Mouse (Mus musculus) Patski (cell line): ENCODE measurements around the gene Gba2. TPM values are rescaled to one million over a fixed set of nuclear protein-coding genes. Genes with fewer than 3 reads are reported as not detected.

ENCODE experiments used
- ATAC-seq: fragments of 100-300 bp; one replicate; pipeline ENCODE4 v1.8.0; 2021
- CTCF ChIA-PET: fragments of 350-600 bp; sonication (Branson Sonifier 250); formaldehyde crosslinking; loops from one replicate; lab custom pipeline; 2022; ENCODE audit warnings: inconsistent platforms; lab: Charles Lee
- POLR2A ChIA-PET: fragments of 350-600 bp; sonication (Branson Sonifier 250); formaldehyde crosslinking; loops from one replicate; lab custom pipeline; 2022; ENCODE audit warnings: antibody characterized with exemption, inconsistent platforms; lab: Charles Lee
- DNase-seq: peaks from one replicate; pipeline ENCODE4 v3.0.0-alpha.2; 2011; ENCODE audit warnings: low read depth, low spot score
- H3K27me3 ChIP-seq: fragments of 371-371 bp; one replicate; pipeline ENCODE4 v1.5.1; 2021
- CTCF ChIP-seq: fragments of 100-300 bp; IDR thresholded peaks from one replicate; pipeline ENCODE4 v1.5.1; 2021
- in situ Hi-C: fragments of 300-500 bp; cut with MboI; formaldehyde crosslinking; loops from 3 replicates; pipeline ENCODE4 v1.11.1; 2018; ENCODE audit warnings: low pct_unique_long_range_greater_than_20kb, mixed read lengths
- polyA plus RNA-seq: library from polyadenylated mRNA; unstranded; gene quantifications from one replicate; pipeline ENCODE4 v1.2.3, GENCODE M21; 2021

The Gba2 gene
- polyA plus RNA-seq, 1 experiment from 2014 or later: 12.5 TPM

DNA sequence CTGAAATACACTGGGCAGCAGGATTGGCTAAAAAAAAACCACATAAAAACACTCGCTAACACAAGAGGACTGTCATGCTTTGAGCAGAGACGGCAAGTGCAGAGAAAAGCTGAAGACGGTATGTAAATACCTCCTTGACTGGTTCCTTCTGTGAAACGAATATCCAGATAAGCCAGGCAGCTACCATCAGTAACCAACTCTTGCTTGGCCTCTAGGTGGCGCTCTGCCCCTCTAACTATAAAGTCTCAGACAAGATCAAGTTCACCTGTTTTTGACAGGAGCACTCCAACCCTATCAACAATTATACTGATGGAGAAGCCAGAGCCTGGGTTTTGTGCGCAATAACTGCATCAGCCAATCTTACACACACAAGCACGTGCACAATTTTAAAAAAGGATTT lies 48.1 kb downstream of the Gba2 start:
- no peak for DNase-seq
- TF ChIP-seq CTCF: no peak
- H3K27me3 ChIP-seq: no peaks in the 10 kb centered on the region
- in situ Hi-C loops: no loop called here
- ChIA-PET CTCF (interaction anchor here (0.7 to 2.4 kb wide), 18 partner anchors 10 to 141 kb away, joined by 3 to 12 read pairs (median 4); partner anchors contain the start of genes Arhgef39, Creb3 and Tln1), POLR2A (interaction anchor here (1.3 kb wide), 1 partner anchor 8 kb away, joined by 3 read pairs; no protein-coding TSS in a partner anchor)
- ATAC-seq: no peak

DNA sequence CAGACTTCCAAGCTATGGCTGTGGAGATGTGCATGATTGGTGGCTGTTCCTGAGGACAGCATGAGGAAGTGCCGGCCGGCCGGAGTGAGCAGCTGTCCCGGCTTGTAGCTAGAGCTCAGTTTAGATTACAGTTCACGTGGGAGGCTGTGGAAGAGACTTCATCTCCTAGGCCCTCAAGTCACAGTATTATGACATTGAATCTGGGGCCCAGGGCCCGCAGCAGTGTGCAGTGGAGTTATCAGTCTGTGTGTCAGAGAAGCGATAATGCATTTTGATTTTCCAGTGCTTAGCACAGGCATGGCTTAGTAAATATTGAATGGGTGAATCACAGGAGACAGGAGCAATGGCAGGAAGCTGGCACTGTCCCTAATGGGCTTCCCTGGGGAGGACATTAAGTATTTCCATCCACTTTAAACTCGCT lies 48.6 kb downstream of the Gba2 start:
- in situ Hi-C loops: no loop called here
- no peak for ATAC-seq
- ChIA-PET POLR2A (interaction anchor here (1.3 kb wide), 1 partner anchor 8 kb away, joined by 3 read pairs; no protein-coding TSS in a partner anchor), CTCF (interaction anchor here (0.7 to 2.4 kb wide), 13 partner anchors 10 to 97 kb away, joined by 3 to 12 read pairs (median 4); partner anchors contain the start of genes Creb3 and Tln1)
- DNase-seq: no peak
- no peak for TF ChIP-seq CTCF
- no peaks in the 10 kb centered on the region for H3K27me3 ChIP-seq

DNA sequence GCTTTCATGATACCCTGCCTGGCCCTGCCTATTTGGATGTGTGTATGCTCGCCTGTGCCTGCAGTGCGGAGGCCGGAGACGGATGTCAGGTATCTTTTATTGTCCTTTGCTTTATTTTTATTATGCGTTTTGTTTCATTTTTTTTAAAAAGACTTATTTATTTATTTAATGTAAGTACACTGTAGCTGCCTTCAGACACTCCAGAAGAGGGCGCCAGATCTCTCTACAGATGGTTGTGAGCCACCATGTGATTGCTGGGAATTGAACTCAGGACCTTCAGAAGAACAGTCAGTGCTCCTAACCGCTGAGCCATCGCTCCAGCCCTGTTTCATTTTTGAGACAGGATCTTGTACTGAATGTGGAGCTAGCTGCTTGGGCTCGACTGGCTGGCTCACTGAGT lies 50.2 kb downstream of the Gba2 start:
- in situ Hi-C loops: no loop called here
- no peak for TF ChIP-seq CTCF

DNA sequence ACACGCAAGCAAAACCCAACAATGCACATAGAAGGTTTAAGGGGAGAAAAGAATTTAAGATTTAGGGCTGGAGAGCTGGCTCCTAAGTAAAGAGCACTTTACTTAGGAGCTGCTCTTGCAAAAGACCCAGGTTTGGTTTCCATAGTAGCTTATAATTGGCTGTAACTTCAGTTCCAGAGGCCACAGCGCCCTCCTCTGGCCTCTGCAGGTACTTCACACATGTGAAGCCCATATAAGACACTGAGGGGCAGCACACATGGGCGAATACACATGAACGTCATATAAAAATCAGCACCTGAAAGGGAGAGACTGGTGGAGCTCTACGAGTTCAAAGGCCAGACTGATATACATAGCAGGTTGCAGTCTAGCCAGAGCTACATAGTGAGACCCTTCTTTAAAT lies 50.8 kb downstream of the Gba2 start:
- TF ChIP-seq CTCF: no peak
- in situ Hi-C loops: no loop called here
- no peak for ATAC-seq
- H3K27me3 ChIP-seq: no peaks in the 10 kb centered on the region
- CTCF ChIA-PET: interaction anchor here (0.8 to 1.0 kb wide), 2 partner anchors 30 to 34 kb away, joined by 3 read pairs; partner anchors contain the start of gene Creb3
- POLR2A ChIA-PET: no interaction called here
- no peak for DNase-seq

More for the DNA sequence above, 50.2 kb downstream of the Gba2 start:
- POLR2A ChIA-PET: no interaction called here
- ATAC-seq (no peak), DNase-seq (no peak)
- CTCF ChIA-PET: interaction anchor here (0.8 to 1.0 kb wide), 2 partner anchors 30 to 33 kb away, joined by 3 read pairs; partner anchors contain the start of gene Creb3
- H3K27me3 ChIP-seq: no peaks in the 10 kb centered on the region

DNA sequence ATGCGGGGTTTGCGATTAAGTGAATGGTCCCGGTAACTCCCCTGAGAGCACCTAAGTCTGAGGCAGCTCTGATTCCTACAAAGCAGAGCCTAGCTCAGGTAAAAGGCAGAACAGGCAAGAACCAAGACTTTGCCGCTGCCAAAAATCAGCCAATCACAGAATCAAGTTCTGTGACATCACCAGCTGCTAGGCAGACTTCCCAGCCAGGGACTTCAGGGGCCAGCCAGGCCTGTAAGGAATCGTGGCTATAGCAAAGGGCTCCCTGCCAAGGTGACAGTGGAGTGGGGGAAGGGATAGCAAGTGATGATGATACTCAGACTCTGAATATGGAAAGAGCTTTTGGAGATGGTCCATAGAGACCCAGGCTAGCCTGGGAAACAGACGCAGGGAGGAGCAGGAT lies 58.7 kb downstream of the Gba2 start:
- no peaks in the 10 kb centered on the region for H3K27me3 ChIP-seq
- in situ Hi-C loops: no loop called here
- ChIA-PET POLR2A (interaction anchor here (1.6 kb wide), 1 partner anchor 23 kb away, joined by 3 read pairs; no protein-coding TSS in a partner anchor), CTCF (interaction anchor here (2.0 kb wide), 1 partner anchor 11 kb away, joined by 12 read pairs; no protein-coding TSS in a partner anchor)
- DNase-seq: no peak
- no peak for TF ChIP-seq CTCF
- ATAC-seq: peak; percentile 38

DNA sequence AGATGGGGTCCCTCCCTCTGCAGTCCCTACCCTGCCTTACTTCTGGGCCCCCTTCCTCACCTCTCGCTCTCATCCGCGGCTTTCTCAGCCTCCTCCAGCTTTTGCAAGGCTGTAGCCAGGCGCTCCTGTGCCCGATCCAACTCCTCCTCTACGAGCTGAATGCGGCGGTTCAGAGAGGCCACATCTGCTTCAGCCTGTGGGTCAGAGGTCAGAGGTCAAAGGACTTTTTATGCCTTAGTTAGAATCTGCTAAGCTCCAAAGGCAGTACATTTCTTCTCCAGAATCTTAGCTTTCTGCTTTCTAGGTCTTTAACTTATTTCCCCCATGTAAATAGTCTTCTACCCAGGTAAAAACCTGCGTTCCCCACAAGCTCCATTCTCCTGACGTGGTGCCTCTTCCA lies 59.1 kb downstream of the Gba2 start:
- DNase-seq (no peak), ATAC-seq (no peak)
- CTCF ChIA-PET: interaction anchor here (2.0 kb wide), 1 partner anchor 11 kb away, joined by 12 read pairs; no protein-coding TSS in a partner anchor
- in situ Hi-C loops: no loop called here
- POLR2A ChIA-PET: interaction anchor here (1.6 kb wide), 1 partner anchor 22 kb away, joined by 3 read pairs; no protein-coding TSS in a partner anchor
- H3K27me3 ChIP-seq: no peaks in the 10 kb centered on the region
- TF ChIP-seq CTCF: no peak

Other genes with a start within 250 kb of the Gba2 start
- gene Rusc2, start 196.9 kb downstream of the Gba2 start, polyA plus RNA-seq: 29.6 TPM
- gene Fam166b, start 149.7 kb downstream of the Gba2 start, polyA plus RNA-seq: 0.17 TPM
- 50.4 TPM for gene Tesk1, start 136.9 kb downstream of the Gba2 start, polyA plus RNA-seq
- gene Cd72, start 124.2 kb downstream of the Gba2 start, polyA plus RNA-seq: 3.3 TPM
- gene Sit1, start 95.1 kb downstream of the Gba2 start, polyA plus RNA-seq: not detected
- gene Ccdc107, start 86.0 kb downstream of the Gba2 start, polyA plus RNA-seq: 42.8 TPM
- gene Arhgef39, start 79.2 kb downstream of the Gba2 start, polyA plus RNA-seq: 5.5 TPM
- gene Car9, start 71.9 kb downstream of the Gba2 start, polyA plus RNA-seq: not detected
- gene Tpm2, start 55.1 kb downstream of the Gba2 start, polyA plus RNA-seq: 0.22 TPM
- gene Creb3, start 16.5 kb downstream of the Gba2 start, polyA plus RNA-seq: 74.6 TPM
- gene Tln1, start 16.2 kb downstream of the Gba2 start, polyA plus RNA-seq: 112 TPM
- gene Rgp1, start 158 bp downstream of the Gba2 start, polyA plus RNA-seq: 25.3 TPM
- gene Msmp, start 5.6 kb upstream of the Gba2 start, polyA plus RNA-seq: not detected
- gene Npr2, start 53.1 kb upstream of the Gba2 start, polyA plus RNA-seq: 47.2 TPM
- gene Spag8, start 74.7 kb upstream of the Gba2 start, polyA plus RNA-seq: 0.50 TPM
- 69.0 TPM for gene Hint2, start 77.6 kb upstream of the Gba2 start, polyA plus RNA-seq
- gene Tmem8b, start 90.1 kb upstream of the Gba2 start, polyA plus RNA-seq: 4.8 TPM
- gene Fam221b, start 90.3 kb upstream of the Gba2 start, polyA plus RNA-seq: 0.59 TPM
- not detected for gene Olfr70, start 121.9 kb upstream of the Gba2 start, polyA plus RNA-seq
- not detected for gene Olfr71, start 131.4 kb upstream of the Gba2 start, polyA plus RNA-seq
- gene Hrct1, start 148.3 kb upstream of the Gba2 start, polyA plus RNA-seq: 0.50 TPM
- 0.12 TPM for gene Spaar, start 151.2 kb upstream of the Gba2 start, polyA plus RNA-seq
- gene Olfr159, start 192.1 kb upstream of the Gba2 start, polyA plus RNA-seq: not detected
- not detected for gene Olfr156, start 245.0 kb upstream of the Gba2 start, polyA plus RNA-seq